In the genomic region with DNA sequence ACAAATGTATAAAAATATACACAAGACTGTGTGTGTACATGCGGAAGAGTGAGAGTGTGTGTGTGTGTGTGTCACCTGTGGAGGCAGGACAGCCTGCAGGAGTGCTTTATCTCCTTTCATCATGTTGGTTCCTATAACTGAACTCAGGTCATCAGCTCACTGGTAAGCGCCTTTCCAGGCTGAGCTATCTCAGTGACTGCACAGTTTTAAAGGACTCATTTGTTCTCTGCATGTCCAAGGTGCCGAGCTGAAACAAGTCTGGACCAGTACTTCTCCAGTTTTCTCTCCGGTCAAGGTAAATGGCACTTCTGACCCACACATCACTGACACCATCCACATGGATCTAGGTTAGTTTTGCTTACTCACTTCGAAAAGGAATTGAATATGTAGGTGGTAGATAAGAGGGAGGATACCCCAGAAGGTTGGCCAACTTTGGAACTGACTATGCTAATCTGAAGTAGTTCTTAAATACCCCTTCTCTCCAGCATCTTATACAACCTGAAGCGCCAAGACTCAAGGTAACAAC, we compare ENCODE assay signal across 10 mouse cellular contexts. TPM values are rescaled to one million over a fixed set of nuclear protein-coding genes. Genes with fewer than 3 reads are reported as not detected.
DNase-seq lines count a peak whose midpoint lies in the region; ATAC-seq lines count a peak whose summit lies in the region.
"Had no signal": no experiment of that assay in that cellular context is flagged by ENCODE, and none has a peak within 500 bp of the region (broad histone marks: within the 10 kb centered on the region; RNA-seq: fewer than 3 reads in every experiment).

No protein-coding gene starts in this region.

- H3K36me3 ChIP-seq in forebrain, embryonic 10.5 days (replicated peaks), result peaks cover 11% of the 10 kb centered on the region; the same call in 1 of the 2 replicates
- H3K36me3 ChIP-seq in forebrain, embryonic 11.5 days (ENCODE audit: control insufficient read depth, insufficient read depth, low read length), result no peaks in the 10 kb centered on the region
- no peaks in the 10 kb centered on the region for H3K36me3 ChIP-seq in hindbrain, embryonic 14.5 days (replicated peaks; ENCODE audit: control insufficient read depth, insufficient read depth)
- H3K36me3 ChIP-seq in liver, embryonic 16.5 days (ENCODE audit: control insufficient read depth, insufficient read depth), result no peaks in the 10 kb centered on the region

- H3K27ac ChIP-seq in forebrain, embryonic 10.5 days, result no peak overlapping the region
- H3K27ac ChIP-seq in forebrain, embryonic 11.5 days (ENCODE audit: low read depth, low read length), result no peak overlapping the region
- no peak overlapping the region for H3K27ac ChIP-seq in hindbrain, embryonic 14.5 days
- H3K27ac ChIP-seq in liver, embryonic 16.5 days (ENCODE audit: low read length), result no peak overlapping the region

- DNase-seq in forebrain, embryonic 10.5 days (ENCODE audit: extremely low spot score, low spot score), result no peak
- no peak for DNase-seq in forebrain, embryonic 11.5 days (ENCODE audit: low spot score)
- DNase-seq in MEL-GATA-1-ER (ENCODE audit: extremely low read depth, low read depth), result peak; percentile 30
- no peak for DNase-seq in hindbrain, embryonic 14.5 days (ENCODE audit: low spot score)
- DNase-seq in frontal cortex, postnatal 36 days (ENCODE audit: low spot score in 2 of 2), result no peak
- no peak for DNase-seq in urinary bladder, postnatal 36 days (ENCODE audit: low spot score in 2 of 2)
- no peak for DNase-seq in layer of hippocampus, postnatal 25 days (ENCODE audit: extremely low spot score in 1 of 2, low spot score in 1 of 2)
- DNase-seq: cerebellum, postnatal 14 days; kidney, adult 9 months had no signal

- ATAC-seq in forebrain, embryonic 11.5 days (replicated peaks; ENCODE audit: low FRiP score), result no peak
- ATAC-seq in hindbrain, embryonic 14.5 days (ENCODE audit: low FRiP score), result no peak
- no peak for ATAC-seq in liver, embryonic 16.5 days (ENCODE audit: low read depth)

- 88% methylated on average over 6 of the region's 6 CpGs for WGBS in forebrain, embryonic 10.5 days
- WGBS in forebrain, embryonic 11.5 days, result 91% methylated on average over 6 of the region's 6 CpGs
- WGBS in hindbrain, embryonic 14.5 days, result 88% methylated on average over 6 of the region's 6 CpGs
- WGBS in liver, embryonic 16.5 days (ENCODE audit: insufficient replicate concordance), result 33% methylated on average over 6 of the region's 6 CpGs

- no peaks in the 10 kb centered on the region for H3K27me3 ChIP-seq in forebrain, embryonic 10.5 days (ENCODE audit: poor library complexity, severe bottlenecking)
- no peaks in the 10 kb centered on the region for H3K27me3 ChIP-seq in forebrain, embryonic 11.5 days (ENCODE audit: control insufficient read depth, insufficient read depth, low read length)
- H3K27me3 ChIP-seq in hindbrain, embryonic 14.5 days (ENCODE audit: control insufficient read depth, insufficient read depth, low read length), result no peaks in the 10 kb centered on the region
- no peaks in the 10 kb centered on the region for H3K27me3 ChIP-seq in liver, embryonic 16.5 days (ENCODE audit: control insufficient read depth, insufficient read depth, low read depth, low read length)

- no peaks in the 10 kb centered on the region for H3K9me3 ChIP-seq in forebrain, embryonic 10.5 days
- H3K9me3 ChIP-seq in forebrain, embryonic 11.5 days (ENCODE audit: control insufficient read depth, low read length), result no peaks in the 10 kb centered on the region
- H3K9me3 ChIP-seq in hindbrain, embryonic 14.5 days (ENCODE audit: control insufficient read depth, low read length), result no peaks in the 10 kb centered on the region
- no peaks in the 10 kb centered on the region for H3K9me3 ChIP-seq in liver, embryonic 16.5 days (replicated peaks; ENCODE audit: control insufficient read depth, low read length)

- H3K9ac ChIP-seq in forebrain, embryonic 11.5 days (ENCODE audit: low read length), result no peak overlapping the region
- no peak overlapping the region for H3K9ac ChIP-seq in hindbrain, embryonic 14.5 days
- H3K9ac ChIP-seq in liver, embryonic 16.5 days (ENCODE audit: low read depth, low read length), result 0 out of 2 replicates have a peak overlapping the region, but pooled peaks have one; percentile 2

- H3K4me1 ChIP-seq in forebrain, embryonic 10.5 days, result peaks cover 37% of the 10 kb centered on the region
- H3K4me1 ChIP-seq in forebrain, embryonic 11.5 days (replicated peaks; ENCODE audit: control insufficient read depth, insufficient read depth, low read length), result peaks cover 4% of the 10 kb centered on the region; the same call in 1 of the 2 replicates
- H3K4me1 ChIP-seq in hindbrain, embryonic 14.5 days (replicated peaks; ENCODE audit: control insufficient read depth, insufficient read depth, low read length), result peaks cover 65% of the 10 kb centered on the region
- peaks cover 36% of the 10 kb centered on the region for H3K4me1 ChIP-seq in liver, embryonic 16.5 days (ENCODE audit: control insufficient read depth, low read depth, low read length)

- H3K4me2 ChIP-seq in forebrain, embryonic 11.5 days (ENCODE audit: low read depth, low read length, severe bottlenecking), result no peak overlapping the region
- peak overlapping the region; percentile 68 for H3K4me2 ChIP-seq in hindbrain, embryonic 14.5 days (replicated peaks)
- peak overlapping the region; percentile 76; the same call in 1 of the 2 replicates for H3K4me2 ChIP-seq in liver, embryonic 16.5 days (ENCODE audit: low read depth, low read length)

- H3K4me3 ChIP-seq in forebrain, embryonic 10.5 days, result 0 out of 2 replicates have a peak overlapping the region, but pooled peaks have one; percentile 87
- no peak overlapping the region for H3K4me3 ChIP-seq in forebrain, embryonic 11.5 days (ENCODE audit: low read depth, low read length)
- H3K4me3 ChIP-seq in hindbrain, embryonic 14.5 days (replicated peaks; ENCODE audit: low read length), result no peak overlapping the region
- no peak overlapping the region; the same call in 1 of the 2 replicates for H3K4me3 ChIP-seq in liver, embryonic 16.5 days (ENCODE audit: low read depth, low read length)

RNA-seq across cellular contexts. Expression of a gene that starts 2.5 kb away (rescaled TPM):
- polyA plus RNA-seq in forebrain, embryonic 10.5 days (2016; fragmentation: Nextera tagmentation; extraction: Ambion mirVana), result 2.5 and 2.7 TPM in 2 replicates
- 5.8 and 6.9 TPM in 2 replicates for polyA plus RNA-seq in forebrain, embryonic 11.5 days (2014; fragmentation: Nextera tagmentation; extraction: Ambion mirVana)
- polyA plus RNA-seq in hindbrain, embryonic 14.5 days (2014; fragmentation: Nextera tagmentation; extraction: Ambion mirVana), result 14.5 and 22.3 TPM in 2 replicates
- polyA plus RNA-seq in liver, embryonic 16.5 days (2015; fragmentation: Nextera tagmentation; extraction: Ambion mirVana), result 1.0 and 1.3 TPM in 2 replicates
- total RNA-seq in layer of hippocampus, postnatal 25 days (2021), result 10 to 100 TPM; 50.4 to 56.2 TPM
